Mouse (Mus musculus): ENCODE measurements around the gene Dennd6a. TPM values are rescaled to one million over a fixed set of nuclear protein-coding genes. Genes with fewer than 3 reads are reported as not detected.

Gene Dennd6a
- polyA plus RNA-seq, 1 experiment from 2014 or later, result 33.2 TPM

- Histone ChIP-seq H3K9me3 (replicated peaks) (no peaks in the 10 kb centered on the region), H3K27me3 (ENCODE audit: low read depth, poor library complexity, severe bottlenecking) (no peaks in the 10 kb centered on the region), H3K4me1 (no peaks in the 10 kb centered on the region), H3K4me3 (no peak overlapping the region), H3K36me3 (no peaks in the 10 kb centered on the region), H3K27ac (no peak overlapping the region)
- DNase-seq (ENCODE audit: low spot score), result no peak
- WGBS, result 87% methylated on average over 10 of the region's 10 CpGs
Observed at GRCm38 (mm10) chr14:26547516-26548488, 25.9 kb upstream of the Dennd6a start.

DNA sequence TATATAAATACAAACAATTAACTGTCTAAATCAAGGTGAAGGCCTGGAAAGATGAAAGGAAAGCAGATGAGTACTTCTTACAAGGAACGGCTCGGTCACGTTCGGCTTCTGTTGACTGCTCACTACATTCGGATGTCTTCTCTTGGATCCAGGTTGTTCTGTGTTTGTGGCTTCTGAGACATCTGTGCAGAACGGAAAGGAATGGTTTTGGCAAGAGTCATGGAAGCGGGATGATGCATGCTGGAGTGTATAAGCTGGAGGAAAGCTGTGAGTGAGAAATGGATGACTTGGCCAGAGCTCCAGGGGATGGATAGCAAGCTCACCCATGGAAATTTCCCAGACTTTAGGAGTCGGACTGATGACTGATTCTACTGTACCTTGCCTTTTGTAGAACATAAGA, 22.9 kb upstream of the Dennd6a start:
- no peak for DNase-seq (ENCODE audit: low spot score)
- Histone ChIP-seq H3K27me3 (ENCODE audit: low read depth, poor library complexity, severe bottlenecking) (no peaks in the 10 kb centered on the region), H3K4me3 (no peak overlapping the region), H3K4me1 (no peaks in the 10 kb centered on the region), H3K9me3 (replicated peaks) (no peaks in the 10 kb centered on the region), H3K27ac (no peak overlapping the region), H3K36me3 (no peaks in the 10 kb centered on the region)
- WGBS, result 94% methylated on average over 8 of the region's 8 CpGs

- Histone ChIP-seq H3K27ac (no peak overlapping the region), H3K4me1 (0 out of 2 replicates have a peak, but pooled peaks cover under 1% of the 10 kb centered on the region), H3K4me3 (no peak overlapping the region), H3K9me3 (replicated peaks) (no peaks in the 10 kb centered on the region), H3K27me3 (ENCODE audit: low read depth, poor library complexity, severe bottlenecking) (no peaks in the 10 kb centered on the region), H3K36me3 (no peaks in the 10 kb centered on the region)
- WGBS, result 91% methylated on average over 2 of the region's 2 CpGs
- no peak for DNase-seq (ENCODE audit: low spot score)
Observed at GRCm38 (mm10) chr14:26552441-26552840, 21.2 kb upstream of the Dennd6a start.

DNA sequence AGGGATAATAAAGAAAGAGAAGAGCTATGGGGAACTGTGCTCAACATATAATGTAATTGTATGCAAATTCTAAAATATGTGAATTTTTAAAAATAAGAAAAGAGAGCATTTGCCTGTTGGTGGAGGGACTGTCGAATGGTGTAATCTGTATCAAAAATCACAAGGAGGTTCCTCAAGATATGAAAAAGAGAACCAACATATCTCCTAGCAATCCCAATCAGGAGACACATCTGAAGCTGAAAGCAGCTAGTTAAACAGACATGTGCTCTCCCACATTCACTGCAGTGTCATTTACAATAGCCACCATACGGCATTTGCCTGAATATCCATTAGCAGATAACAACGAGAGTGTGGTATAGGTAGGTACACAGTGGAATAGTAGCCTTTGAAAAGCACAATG, 20.8 kb upstream of the Dennd6a start:
- Histone ChIP-seq H3K4me1 (0 out of 2 replicates have a peak, but pooled peaks cover 3% of the 10 kb centered on the region), H3K27ac (no peak overlapping the region), H3K9me3 (replicated peaks) (no peaks in the 10 kb centered on the region), H3K27me3 (ENCODE audit: low read depth, poor library complexity, severe bottlenecking) (no peaks in the 10 kb centered on the region), H3K4me3 (no peak overlapping the region), H3K36me3 (no peaks in the 10 kb centered on the region)
- 87% methylated on average over 3 of the region's 3 CpGs for WGBS
- no peak for DNase-seq (ENCODE audit: low spot score)

DNA sequence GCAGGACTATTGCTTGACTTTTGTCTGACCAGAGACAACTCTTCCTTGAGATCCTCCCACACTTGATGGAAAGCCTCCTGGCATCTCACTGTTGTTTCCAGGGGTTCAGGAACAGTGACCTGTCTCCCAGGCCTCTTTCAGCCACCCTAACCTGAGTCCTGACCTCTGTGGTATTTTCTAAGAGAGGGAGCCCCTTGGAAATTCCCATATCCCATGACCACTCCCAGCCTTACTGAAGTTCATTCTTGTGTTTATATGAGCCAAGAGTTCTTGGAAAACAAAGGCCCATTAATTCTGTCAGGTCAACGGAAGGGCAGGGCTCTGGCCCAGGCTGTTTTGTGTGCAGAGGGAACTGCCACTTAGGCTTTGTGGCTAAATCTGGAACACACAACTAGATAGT, 16.1 kb upstream of the Dennd6a start:
- WGBS, result 68% methylated on average over 1 of the region's 1 CpGs
- H3K27ac ChIP-seq, result no peak overlapping the region
- no peak for DNase-seq (ENCODE audit: low spot score)
- no peaks in the 10 kb centered on the region for H3K9me3 ChIP-seq (replicated peaks)
- H3K27me3 ChIP-seq (ENCODE audit: low read depth, poor library complexity, severe bottlenecking), result no peaks in the 10 kb centered on the region
- 0 out of 2 replicates have a peak, but pooled peaks cover 3% of the 10 kb centered on the region for H3K4me1 ChIP-seq
- H3K36me3 ChIP-seq, result no peaks in the 10 kb centered on the region
- no peak overlapping the region for H3K4me3 ChIP-seq

DNA sequence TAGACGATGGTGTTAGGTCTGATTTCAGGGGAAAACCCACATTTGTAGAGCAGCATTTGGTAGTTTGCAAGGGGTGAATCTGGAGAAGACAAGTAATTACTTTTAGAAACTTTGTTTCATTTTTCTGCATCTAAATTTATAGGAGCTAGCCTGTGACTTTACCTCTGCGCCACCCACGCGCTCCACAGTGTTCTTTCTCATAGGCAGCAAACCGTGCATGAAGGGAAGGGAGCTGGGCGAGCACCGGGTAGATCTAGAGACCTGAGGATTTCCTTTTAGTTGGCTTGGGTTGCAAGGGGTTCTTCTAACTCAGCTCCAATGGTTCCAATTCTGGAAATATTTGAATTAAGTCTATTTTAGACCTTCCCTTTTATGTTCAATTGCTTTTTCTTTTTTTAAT, 15.1 kb upstream of the Dennd6a start:
- no peak overlapping the region for H3K4me3 ChIP-seq
- no peaks in the 10 kb centered on the region for H3K36me3 ChIP-seq
- H3K27me3 ChIP-seq (ENCODE audit: low read depth, poor library complexity, severe bottlenecking), result no peaks in the 10 kb centered on the region
- no peak for DNase-seq (ENCODE audit: low spot score)
- H3K27ac ChIP-seq, result no peak overlapping the region
- 93% methylated on average over 7 of the region's 7 CpGs for WGBS
- H3K4me1 ChIP-seq, result 0 out of 2 replicates have a peak, but pooled peaks cover 3% of the 10 kb centered on the region
- no peaks in the 10 kb centered on the region for H3K9me3 ChIP-seq (replicated peaks)

DNA sequence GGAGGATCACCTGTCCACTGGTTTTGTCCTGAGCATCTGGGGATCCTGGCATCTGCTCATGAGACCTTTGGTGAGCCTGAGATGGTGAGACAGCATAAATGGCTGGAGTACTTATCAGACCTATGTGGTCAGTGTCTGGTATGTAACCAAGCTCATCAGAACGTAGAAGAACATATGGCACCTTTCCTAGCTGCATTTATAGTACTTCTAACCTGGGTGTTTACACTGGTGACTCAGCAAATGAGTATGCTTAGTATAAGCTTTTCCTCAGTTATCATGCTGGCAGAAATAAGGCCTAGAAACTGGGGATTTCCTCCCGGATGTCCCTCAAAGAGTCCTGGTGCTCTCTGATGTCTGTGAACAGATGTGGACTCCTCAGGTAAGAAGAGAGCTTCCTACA, 11.4 kb upstream of the Dennd6a start:
- DNase-seq (ENCODE audit: low spot score), result no peak
- no peak overlapping the region for H3K4me3 ChIP-seq
- 84% methylated on average over 2 of the region's 2 CpGs for WGBS
- H3K9me3 ChIP-seq (replicated peaks), result no peaks in the 10 kb centered on the region
- no peaks in the 10 kb centered on the region for H3K27me3 ChIP-seq (ENCODE audit: low read depth, poor library complexity, severe bottlenecking)
- H3K4me1 ChIP-seq, result 0 out of 2 replicates have a peak, but pooled peaks cover 3% of the 10 kb centered on the region
- H3K36me3 ChIP-seq, result no peaks in the 10 kb centered on the region
- H3K27ac ChIP-seq, result no peak overlapping the region

GRCm38 (mm10) chr14:26569880-26570279, 3.8 kb upstream of the Dennd6a start:
- H3K27me3 ChIP-seq (ENCODE audit: low read depth, poor library complexity, severe bottlenecking), result no peaks in the 10 kb centered on the region
- no peaks in the 10 kb centered on the region for H3K9me3 ChIP-seq (replicated peaks)
- H3K4me1 ChIP-seq, result no peaks in the 10 kb centered on the region
- H3K27ac ChIP-seq, result no peak overlapping the region
- WGBS, result 90% methylated on average over 4 of the region's 4 CpGs
- H3K36me3 ChIP-seq, result no peaks in the 10 kb centered on the region
- H3K4me3 ChIP-seq, result no peak overlapping the region
- DNase-seq (ENCODE audit: low spot score), result no peak

- Histone ChIP-seq H3K27ac (no peak overlapping the region), H3K27me3 (ENCODE audit: low read depth, poor library complexity, severe bottlenecking) (no peaks in the 10 kb centered on the region), H3K4me1 (no peaks in the 10 kb centered on the region), H3K36me3 (no peaks in the 10 kb centered on the region), H3K4me3 (no peak overlapping the region), H3K9me3 (replicated peaks) (no peaks in the 10 kb centered on the region)
- WGBS, result 65% methylated on average over 4 of the region's 4 CpGs
- DNase-seq (ENCODE audit: low spot score), result no peak
Observed at GRCm38 (mm10) chr14:26571951-26572675, 1.5 kb upstream of the Dennd6a start.

DNA sequence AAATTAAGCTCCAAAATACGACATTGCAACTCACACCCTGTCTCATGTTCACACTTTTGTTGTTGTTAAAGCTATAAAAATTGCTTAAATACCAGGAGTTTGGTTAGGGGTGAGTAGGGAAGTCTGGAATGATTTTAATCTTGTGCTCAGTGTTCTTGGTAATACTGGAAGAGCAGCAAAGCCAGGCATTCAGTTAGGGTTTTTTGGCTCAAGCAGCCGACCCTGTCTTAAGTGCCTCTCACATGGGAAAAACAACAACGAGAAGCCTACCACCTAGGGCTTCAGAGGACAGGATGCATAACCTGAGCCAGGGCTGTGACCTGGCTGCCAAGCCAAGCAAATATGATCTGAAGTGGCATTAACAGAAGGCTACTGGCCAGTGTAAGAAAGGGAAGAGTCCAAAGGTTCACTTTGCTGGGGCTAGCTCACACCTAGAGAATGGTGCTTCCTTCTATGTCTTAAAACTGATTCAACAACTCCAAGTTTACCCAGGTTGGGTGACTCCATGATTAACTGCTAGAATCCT, 2.7 kb downstream of the Dennd6a start:
- DNase-seq (ENCODE audit: low spot score), result no peak
- Histone ChIP-seq H3K9me3 (replicated peaks) (no peaks in the 10 kb centered on the region), H3K27ac (no peak overlapping the region), H3K27me3 (ENCODE audit: low read depth, poor library complexity, severe bottlenecking) (no peaks in the 10 kb centered on the region), H3K4me1 (peaks cover 12% of the 10 kb centered on the region), H3K36me3 (no peaks in the 10 kb centered on the region), H3K4me3 (no peak overlapping the region)
- WGBS, result 80% methylated on average over 3 of the region's 3 CpGs

- Histone ChIP-seq H3K4me3 (peak overlapping the region; percentile 85; the same call in 1 of the 2 replicates), H3K9me3 (replicated peaks) (no peaks in the 10 kb centered on the region), H3K4me1 (peaks cover 12% of the 10 kb centered on the region), H3K27ac (no peak overlapping the region), H3K36me3 (peaks cover 13% of the 10 kb centered on the region), H3K27me3 (ENCODE audit: low read depth, poor library complexity, severe bottlenecking) (no peaks in the 10 kb centered on the region)
- WGBS, result 67% methylated on average over 6 of the region's 6 CpGs
- no peak for DNase-seq (ENCODE audit: low spot score)
Observed at GRCm38 (mm10) chr14:26578791-26579191, 5.1 kb downstream of the Dennd6a start.

DNA sequence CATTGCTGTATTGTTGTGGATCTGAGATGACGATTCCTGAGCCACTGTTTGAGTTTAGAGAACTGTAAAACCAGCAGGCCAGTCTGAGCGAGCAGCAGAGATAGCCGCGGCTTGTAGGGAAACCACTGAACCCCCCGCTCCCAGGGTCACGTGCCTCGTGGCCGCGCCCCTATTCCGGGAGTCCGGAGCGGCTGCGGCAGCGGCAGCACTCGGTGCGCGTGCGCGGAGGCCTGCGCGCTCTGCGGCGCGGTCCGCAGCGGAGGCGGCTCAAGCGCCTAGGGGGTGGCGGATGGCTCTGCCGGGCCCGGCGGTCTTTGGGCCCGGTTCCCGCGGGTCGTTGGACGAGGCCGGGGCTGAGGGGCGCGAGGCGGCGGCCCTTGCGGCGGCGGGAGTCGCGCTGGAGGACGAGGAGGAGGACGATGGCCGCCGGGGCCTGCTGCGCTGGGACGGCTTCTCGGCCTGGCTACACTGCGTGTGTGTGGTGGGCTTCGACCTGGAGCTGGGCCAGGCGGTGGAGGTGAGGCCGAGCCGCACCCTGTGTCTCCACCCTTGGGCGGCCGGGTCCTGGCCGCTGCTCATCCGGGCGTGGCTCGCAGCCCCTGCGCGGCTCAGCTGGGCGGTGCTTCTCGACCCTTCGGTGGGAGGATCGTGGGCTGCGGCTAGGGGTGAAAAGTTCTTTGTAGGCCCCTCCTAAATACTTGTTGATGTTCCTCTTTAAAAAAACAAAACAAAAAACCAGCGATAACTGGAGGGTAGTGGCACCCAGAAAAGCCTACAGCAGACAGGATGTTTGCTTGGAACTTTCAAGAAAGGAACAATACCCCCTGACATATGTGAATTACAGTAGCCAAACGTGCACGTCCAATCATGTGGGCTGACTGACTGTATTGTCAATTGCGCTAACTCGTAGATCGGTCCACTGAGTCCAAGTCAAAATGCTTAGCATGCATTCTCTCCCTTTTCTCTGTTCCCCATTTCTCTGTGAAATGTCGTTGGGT, 6.0 kb downstream of the Dennd6a start:
- Histone ChIP-seq H3K36me3 (peaks cover 13% of the 10 kb centered on the region), H3K4me3 (peak overlapping the region; percentile 85), H3K27me3 (ENCODE audit: low read depth, poor library complexity, severe bottlenecking) (no peaks in the 10 kb centered on the region), H3K4me1 (peaks cover 12% of the 10 kb centered on the region), H3K9me3 (replicated peaks) (no peaks in the 10 kb centered on the region), H3K27ac (peak overlapping the region; percentile 99)
- under 1% methylated on average over 79 of the region's 79 CpGs for WGBS
- peak; percentile 92 for DNase-seq (ENCODE audit: low spot score)
